Comparison of ENCODE assay signal across 8 mouse cellular contexts in the genomic region with DNA sequence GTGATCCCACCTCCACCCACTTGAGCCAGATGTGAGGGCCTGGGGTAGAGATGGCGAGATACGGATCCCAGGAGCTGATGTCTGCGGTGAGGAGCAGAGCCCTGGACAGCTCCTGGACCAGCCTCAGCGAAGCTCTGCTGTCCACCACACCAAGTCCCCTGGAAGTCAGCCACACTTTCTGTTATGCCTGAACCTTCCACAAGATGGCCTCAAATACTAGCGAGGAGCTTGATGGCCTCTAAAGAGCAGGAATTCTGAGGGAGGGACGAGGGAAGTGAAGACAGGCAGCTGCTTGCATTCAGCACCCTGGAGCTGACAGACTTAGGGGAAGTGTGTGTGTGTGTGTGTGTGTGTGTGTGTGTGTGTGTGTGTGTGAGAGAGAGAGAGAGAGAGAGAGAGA. TPM values are rescaled to one million over a fixed set of nuclear protein-coding genes. Genes with fewer than 3 reads are reported as not detected.
DNase-seq lines count a peak whose midpoint lies in the region; ATAC-seq and TF ChIP-seq lines count a peak whose summit lies in the region.

No protein-coding gene starts in this region.

- H3K4me1 ChIP-seq in CH12.LX (ENCODE audit: control insufficient read depth in 1 of 2, insufficient read depth in 2 of 2) = no peaks in the 10 kb centered on the region
- H3K4me1 ChIP-seq in forebrain, embryonic 10.5 days = peaks cover 22% of the 10 kb centered on the region
- peaks cover 31% of the 10 kb centered on the region for H3K4me1 ChIP-seq in heart, embryonic 12.5 days (replicated peaks)
- H3K4me1 ChIP-seq in kidney, embryonic 15.5 days = peaks cover 19% of the 10 kb centered on the region

- DNase-seq in CH12.LX (ENCODE audit: extremely low read depth) = peak; percentile 20
- peak; percentile 37 for DNase-seq in c-Kit-positive CD71-negative TER-119-negative erythroid progenitor cells, embryonic 14.5 days (ENCODE audit: low read depth)
- peak; percentile 69 for DNase-seq in forebrain, embryonic 10.5 days (ENCODE audit: extremely low spot score, low spot score)
- DNase-seq in liver = peak; percentile 58
- DNase-seq in naive thymus-derived CD4-positive, alpha-beta T cell, adult 2 months (ENCODE audit: low read depth) = peak; percentile 40
- DNase-seq in testis, postnatal 10 days (ENCODE audit: low spot score) = peak; percentile 81

- TF ChIP-seq CTCF in CH12.LX (conservative IDR thresholded peaks at IDR 0.05 in 1 of 2, IDR thresholded peaks at IDR 0.05 in 1 of 2; ENCODE audit: low read depth in 2 of 2, low read length in 2 of 2) = peak in 1 of 2 experiments; percentile 61; a peak in 2 of 4 replicates

- peak; percentile 53 for TF ChIP-seq RAD21 in CH12.LX (IDR thresholded peaks at IDR 0.05; ENCODE audit: low read depth, low read length)

- no peak for TF ChIP-seq EP300 in CH12.LX (IDR thresholded peaks at IDR 0.05; ENCODE audit: low read length)

- H3K4me2 ChIP-seq in CH12.LX (ENCODE audit: insufficient read depth, low read depth, poor library complexity, severe bottlenecking) = no peak overlapping the region
- H3K4me2 ChIP-seq in heart, embryonic 12.5 days = peak overlapping the region; percentile 69
- H3K4me2 ChIP-seq in kidney, embryonic 15.5 days = peak overlapping the region; percentile 59

- ATAC-seq in heart, embryonic 12.5 days (ENCODE audit: insufficient number of reproducible peaks, low FRiP score) = peak; percentile 54
- ATAC-seq in kidney, embryonic 15.5 days (replicated peaks; ENCODE audit: low FRiP score) = peak; percentile 85

- no peaks in the 10 kb centered on the region for H3K9me3 ChIP-seq in CH12.LX (replicated peaks; ENCODE audit: low read length)
- no peaks in the 10 kb centered on the region for H3K9me3 ChIP-seq in forebrain, embryonic 10.5 days
- no peaks in the 10 kb centered on the region for H3K9me3 ChIP-seq in heart, embryonic 12.5 days (replicated peaks)
- H3K9me3 ChIP-seq in kidney, embryonic 15.5 days (replicated peaks) = no peaks in the 10 kb centered on the region

- WGBS in forebrain, embryonic 10.5 days = 1% methylated on average over 6 of the region's 6 CpGs
- WGBS in heart, embryonic 12.5 days = 0% methylated on average over 6 of the region's 6 CpGs
- WGBS in kidney, embryonic 15.5 days = 0% methylated on average over 6 of the region's 6 CpGs

- TF ChIP-seq POLR2A in CH12.LX (IDR thresholded peaks at IDR 0.05; ENCODE audit: low read depth, low read length) = no peak

- H3K27ac ChIP-seq in CH12.LX (ENCODE audit: insufficient read depth, low read depth) = no peak overlapping the region
- H3K27ac ChIP-seq in forebrain, embryonic 10.5 days = peak overlapping the region; percentile 44; the same call in 1 of the 2 replicates
- H3K27ac ChIP-seq in heart, embryonic 12.5 days (ENCODE audit: poor library complexity, severe bottlenecking) = no peak overlapping the region
- H3K27ac ChIP-seq in kidney, embryonic 15.5 days = no peak overlapping the region

- in situ Hi-C loops in CH12.LX (cut with MboI; ENCODE audit: low pct_ligation_motif_present, low pct_unique_long_range_greater_than_20kb, low sequenced_read_pairs) = no loop called here

- no peak overlapping the region for H3K9ac ChIP-seq in CH12.LX (ENCODE audit: insufficient read depth, low read depth)
- no peak overlapping the region for H3K9ac ChIP-seq in heart, embryonic 12.5 days
- H3K9ac ChIP-seq in kidney, embryonic 15.5 days = no peak overlapping the region

- dilution Hi-C loops in CH12.LX (cut with MboI; ENCODE audit: extremely low pct_ligation_motif_present, extremely low pct_unique_long_range_greater_than_20kb, low sequenced_read_pairs) = no loop called here

- H3K36me3 ChIP-seq in CH12.LX (replicated peaks in 1 of 2; ENCODE audit: control insufficient read depth in 1 of 2, insufficient read depth in 1 of 2, low read length in 1 of 2) = no peaks in the 10 kb centered on the region
- H3K36me3 ChIP-seq in forebrain, embryonic 10.5 days (replicated peaks) = no peaks in the 10 kb centered on the region
- no peaks in the 10 kb centered on the region for H3K36me3 ChIP-seq in heart, embryonic 12.5 days
- no peaks in the 10 kb centered on the region for H3K36me3 ChIP-seq in kidney, embryonic 15.5 days

- peaks cover 51% of the 10 kb centered on the region for H3K27me3 ChIP-seq in CH12.LX (replicated peaks)
- peaks cover 80% of the 10 kb centered on the region for H3K27me3 ChIP-seq in forebrain, embryonic 10.5 days (ENCODE audit: poor library complexity, severe bottlenecking)
- H3K27me3 ChIP-seq in heart, embryonic 12.5 days (replicated peaks) = peaks cover 63% of the 10 kb centered on the region
- peaks cover 53% of the 10 kb centered on the region for H3K27me3 ChIP-seq in kidney, embryonic 15.5 days

- H3K4me3 ChIP-seq in CH12.LX (replicated peaks in 1 of 3; ENCODE audit: low read depth in 2 of 3, low read length in 2 of 3, poor library complexity in 1 of 3) = no peak overlapping the region
- peak overlapping the region; percentile 49 for H3K4me3 ChIP-seq in forebrain, embryonic 10.5 days
- H3K4me3 ChIP-seq in heart, embryonic 12.5 days = peak overlapping the region; percentile 40
- H3K4me3 ChIP-seq in kidney, embryonic 15.5 days (replicated peaks) = peak overlapping the region; percentile 31

- no peaks in the 10 kb centered on the region for H3K79me2 ChIP-seq in CH12.LX (replicated peaks; ENCODE audit: control insufficient read depth, extremely low read depth, insufficient read depth, poor library complexity, severe bottlenecking)

TF ChIP-seq in CH12.LX, 34 proteins besides CTCF, POLR2A, EP300 and RAD21:
- TF ChIP-seq ZNF384 (IDR thresholded peaks at IDR 0.05; ENCODE audit: low read depth, low read length) (no peak), CHD1 (IDR thresholded peaks at IDR 0.05; ENCODE audit: low read depth, low read length) (no peak), MEF2A (IDR thresholded peaks at IDR 0.05; ENCODE audit: borderline replicate concordance, low read depth, low read length) (no peak), SMC3 (IDR thresholded peaks at IDR 0.05; ENCODE audit: low read depth, low read length) (peak; percentile 55)
TF ChIP-seq in CH12.LX: peak in this region for 1.

RNA-seq across cellular contexts. Expression of gene Ascl5, which starts 0.9 kb away (rescaled TPM):
- total RNA-seq in CH12.LX (2012; rRNA removed) (not detected in 2 replicates), CH12.LX (2014; rRNA removed) (not detected in 2 replicates)
- polyA plus RNA-seq in CH12.LX (2012; ENCODE audit: insufficient read length, low read depth) = not detected in 2 replicates
- not detected in 2 replicates for polyA plus RNA-seq in forebrain, embryonic 10.5 days (2016; fragmentation: Nextera tagmentation; extraction: Ambion mirVana)
- not detected in 2 replicates for polyA plus RNA-seq in heart, embryonic 12.5 days (2016; fragmentation: Nextera tagmentation; extraction: Ambion mirVana)
- not detected in 2 replicates for polyA plus RNA-seq in kidney, embryonic 15.5 days (2015; fragmentation: Nextera tagmentation; extraction: Ambion mirVana)

RNA-seq across cellular contexts. Expression of gene Cacna1s, which starts 1.1 kb away (rescaled TPM):
- total RNA-seq in CH12.LX (2012; rRNA removed) = 54.0 and 61.7 TPM in 2 replicates
- total RNA-seq in CH12.LX (2014; rRNA removed) = 84.1 and 90.0 TPM in 2 replicates
- 33.9 and 42.5 TPM in 2 replicates for polyA plus RNA-seq in CH12.LX (2012; ENCODE audit: insufficient read length, low read depth)
- polyA plus RNA-seq in forebrain, embryonic 10.5 days (2016; fragmentation: Nextera tagmentation; extraction: Ambion mirVana) = 0.20 TPM in 1 of 2 replicates, not detected in the other
- 0.57 and 0.78 TPM in 2 replicates for polyA plus RNA-seq in heart, embryonic 12.5 days (2016; fragmentation: Nextera tagmentation; extraction: Ambion mirVana)
- 0.49 and 0.57 TPM in 2 replicates for polyA plus RNA-seq in kidney, embryonic 15.5 days (2015; fragmentation: Nextera tagmentation; extraction: Ambion mirVana)

RNA-seq across cellular contexts. Expression of gene Tmem9, which starts 43.5 kb away (rescaled TPM):
- 19.1 and 22.2 TPM in 2 replicates for total RNA-seq in CH12.LX (2012; rRNA removed)
- 28.2 and 30.1 TPM in 2 replicates for total RNA-seq in CH12.LX (2014; rRNA removed)
- 23.9 and 28.6 TPM in 2 replicates for polyA plus RNA-seq in CH12.LX (2012; ENCODE audit: insufficient read length, low read depth)
- 132 and 135 TPM in 2 replicates for polyA plus RNA-seq in forebrain, embryonic 10.5 days (2016; fragmentation: Nextera tagmentation; extraction: Ambion mirVana)
- 126 and 131 TPM in 2 replicates for polyA plus RNA-seq in heart, embryonic 12.5 days (2016; fragmentation: Nextera tagmentation; extraction: Ambion mirVana)
- polyA plus RNA-seq in kidney, embryonic 15.5 days (2015; fragmentation: Nextera tagmentation; extraction: Ambion mirVana) = 206 and 224 TPM in 2 replicates

RNA-seq across cellular contexts. Expression of gene Igfn1, which starts 45.3 kb away (rescaled TPM):
- total RNA-seq in CH12.LX (2012; rRNA removed) (not detected in 2 replicates), CH12.LX (2014; rRNA removed) (not detected in 2 replicates)
- polyA plus RNA-seq in CH12.LX (2012; ENCODE audit: insufficient read length, low read depth) = 0.04 TPM in 1 of 2 replicates, not detected in the other
- not detected in 2 replicates for polyA plus RNA-seq in forebrain, embryonic 10.5 days (2016; fragmentation: Nextera tagmentation; extraction: Ambion mirVana)
- polyA plus RNA-seq in heart, embryonic 12.5 days (2016; fragmentation: Nextera tagmentation; extraction: Ambion mirVana) = 0.06 TPM in 1 of 2 replicates, not detected in the other
- 0.12 and 0.14 TPM in 2 replicates for polyA plus RNA-seq in kidney, embryonic 15.5 days (2015; fragmentation: Nextera tagmentation; extraction: Ambion mirVana)

Comparison
In these comparisons a context has a peak if more than half of its experiments do, and no peak if none do; other contexts are left out.
1. DNase-seq: peak in every context shown above with its lines; median percentile 81 in testis, postnatal 10 days; 69 in forebrain, embryonic 10.5 days; 58 in liver; 40 in naive thymus-derived CD4-positive, alpha-beta T cell, adult 2 months; 37 in c-Kit-positive CD71-negative TER-119-negative erythroid progenitor cells, embryonic 14.5 days; 20 in CH12.LX.
2. H3K4me3 ChIP-seq: peak in forebrain, embryonic 10.5 days (single experiment), heart, embryonic 12.5 days (single experiment) and kidney, embryonic 15.5 days (single experiment); none in CH12.LX (0 of 3).
3. RNA of gene Cacna1s, which starts 1.1 kb away (polyA plus RNA-seq): 33.9 to 42.5 TPM in CH12.LX; 0.57 to 0.78 TPM in heart, embryonic 12.5 days, 0.49 to 0.57 TPM in kidney, embryonic 15.5 days and 0.20 TPM in forebrain, embryonic 10.5 days; every median in the first group is over 10 times any median in the second.